Mouse (Mus musculus) lung, postnatal 0 days (tissue): ENCODE data around the gene BC048679. TPM values are rescaled to one million over a fixed set of nuclear protein-coding genes. Genes with fewer than 3 reads are reported as not detected.
A peak's percentile ranks its signal among the peaks of the same experiment; 100 is the strongest.
"Not testable (repeated sequence)": the region's sequence is repeated elsewhere in the genome, so short reads cannot be mapped to it uniquely, and the experiment has no call there.

Source experiments
- ATAC-seq: fragments of 200-750 bp; cut with Nextera tagmentation; 2 replicates; pipeline ENCODE4 v1.8.0; 2017; ENCODE audit warnings: moderate library complexity
- DNase-seq: peaks from one replicate; pipeline ENCODE4 v3.0.0-alpha.2; 2016; ENCODE audit warnings: low spot score
- H3K27ac ChIP-seq: fragments of 300-500 bp; sonication (generic); 2 replicates; pipeline ENCODE4 v1.5.1; 2014; ENCODE audit warnings: antibody characterized with exemption, mild to moderate bottlenecking, low read length, mixed read lengths
- H3K27me3 ChIP-seq: fragments of 300-500 bp; sonication (generic); replicated peaks from 2 replicates; pipeline ENCODE4 v1.6.1; 2014; ENCODE audit warnings: low read length, mixed read lengths; ENCODE audit not compliant: insufficient read depth
- H3K36me3 ChIP-seq: fragments of 300-500 bp; sonication (generic); 2 replicates; pipeline ENCODE4 v1.6.1; 2014; ENCODE audit warnings: low read length, mixed read lengths; ENCODE audit not compliant: insufficient read depth
- H3K4me1 ChIP-seq: fragments of 300-500 bp; sonication (generic); 2 replicates; pipeline ENCODE4 v1.6.1; 2014; ENCODE audit warnings: antibody characterized with exemption, low read depth, low read length, mixed read lengths; ENCODE audit not compliant: insufficient read depth
- H3K4me2 ChIP-seq: fragments of 300-500 bp; sonication (generic); replicated peaks from 2 replicates; pipeline ENCODE4 v1.6.1; 2014; ENCODE audit warnings: low read depth, mild to moderate bottlenecking, low read length, moderate library complexity, mixed read lengths
- H3K4me3 ChIP-seq: fragments of 300-500 bp; sonication (generic); 2 replicates; pipeline ENCODE4 v1.5.1; 2014; ENCODE audit warnings: low read depth, low read length
- H3K9ac ChIP-seq: fragments of 300-500 bp; sonication (generic); replicated peaks from 2 replicates; pipeline ENCODE4 v1.6.1; 2014; ENCODE audit warnings: low read depth, mild to moderate bottlenecking
- H3K9me3 ChIP-seq: fragments of 300-500 bp; sonication (generic); 2 replicates; pipeline ENCODE4 v1.6.1; 2016; ENCODE audit warnings: low read length, mixed read lengths
- CTCF ChIP-seq: IDR thresholded peaks from 2 replicates; pipeline ENCODE4 v1.5.1; 2016; ENCODE audit warnings: antibody characterized with exemption, mild to moderate bottlenecking
- EP300 ChIP-seq: IDR thresholded peaks from 2 replicates; pipeline ENCODE4 v1.6.1; 2016; ENCODE audit warnings: antibody characterized with exemption, mild to moderate bottlenecking, control low read depth
- WGBS: fragments of 180-500 bp; shearing (Covaris S2); extraction: QIAGEN DNeasy Blood & Tissue Kit; methylation state at CpG from one replicate; pipeline ENCODE4 v1.1.7; 2014; 5-methylcytosine and 5-hydroxymethylcytosine counted together
- polyA plus RNA-seq: library from polyadenylated mRNA; unstranded; fragments of >200 nt; fragmentation: Nextera tagmentation; extraction: Ambion mirVana; gene quantifications from 2 replicates; pipeline ENCODE4 v1.2.1, GENCODE M21; 2015

Gene BC048679
- polyA plus RNA-seq, 1 experiment from 2014 or later: not detected

- H3K4me2 ChIP-seq: no peak overlapping the region
- 7% methylated on average over 8 of the region's 8 CpGs for WGBS
- no peak overlapping the region for H3K9ac ChIP-seq
- H3K9me3 ChIP-seq: no peaks in the 10 kb centered on the region
- no peaks in the 10 kb centered on the region for H3K4me1 ChIP-seq
- TF ChIP-seq EP300 (no peak), CTCF (no peak)
- DNase-seq (no peak), ATAC-seq (no peak)
- H3K4me3 ChIP-seq: no peak overlapping the region
- H3K36me3 ChIP-seq: no peaks in the 10 kb centered on the region
- no peak overlapping the region for H3K27ac ChIP-seq
- H3K27me3 ChIP-seq: no peaks in the 10 kb centered on the region
These were observed 17.3 kb downstream of the BC048679 start for GRCm38 (mm10) chr7:81480800-81481199.

- Histone ChIP-seq H3K4me2 (no peak overlapping the region), H3K36me3 (no peaks in the 10 kb centered on the region), H3K4me3 (no peak overlapping the region), H3K9me3 (no peaks in the 10 kb centered on the region), H3K9ac (no peak overlapping the region), H3K27ac (no peak overlapping the region), H3K27me3 (no peaks in the 10 kb centered on the region), H3K4me1 (no peaks in the 10 kb centered on the region)
- no peak for ATAC-seq
- no peak for DNase-seq
- TF ChIP-seq EP300 (no peak), CTCF (no peak)
- WGBS: 46% methylated on average over 3 of the region's 3 CpGs
These were observed 18.5 kb downstream of the BC048679 start for GRCm38 (mm10) chr7:81479531-81480090.

GRCm38 (mm10) chr7:81478261-81478660 is 19.8 kb downstream of the BC048679 start:
- TF ChIP-seq CTCF: peak; percentile 2; the same call in 1 of the 2 replicates
- H3K9me3 ChIP-seq, H3K4me1 ChIP-seq, DNase-seq, H3K4me2 ChIP-seq, ATAC-seq, H3K27me3 ChIP-seq, H3K27ac ChIP-seq, H3K9ac ChIP-seq, H3K4me3 ChIP-seq, H3K36me3 ChIP-seq: not testable (repeated sequence)

- under 1% methylated on average over 23 of the region's 24 CpGs for WGBS
- Histone ChIP-seq H3K36me3 (no peaks in the 10 kb centered on the region), H3K9me3 (no peaks in the 10 kb centered on the region), H3K4me3 (no peak overlapping the region), H3K4me2 (no peak overlapping the region), H3K4me1 (no peaks in the 10 kb centered on the region), H3K9ac (no peak overlapping the region), H3K27ac (no peak overlapping the region), H3K27me3 (no peaks in the 10 kb centered on the region)
- DNase-seq: no peak
- no peak for ATAC-seq
- TF ChIP-seq CTCF (no peak), EP300 (no peak)
These were observed 21.2 kb downstream of the BC048679 start for GRCm38 (mm10) chr7:81476833-81477232.

GRCm38 (mm10) chr7:81475221-81475620 is 22.9 kb downstream of the BC048679 start:
- Histone ChIP-seq H3K27me3 (no peaks in the 10 kb centered on the region), H3K4me2 (no peak overlapping the region), H3K9me3 (no peaks in the 10 kb centered on the region), H3K4me3 (no peak overlapping the region), H3K9ac (no peak overlapping the region), H3K27ac (no peak overlapping the region), H3K4me1 (no peaks in the 10 kb centered on the region), H3K36me3 (no peaks in the 10 kb centered on the region)
- no peak for TF ChIP-seq CTCF
- no peak for TF ChIP-seq EP300
- DNase-seq (no peak), ATAC-seq (no peak)
- WGBS: 67% methylated on average over 3 of the region's 3 CpGs

- no peak overlapping the region for H3K9ac ChIP-seq
- 69% methylated on average over 9 of the region's 9 CpGs for WGBS
- H3K4me2 ChIP-seq: no peak overlapping the region
- TF ChIP-seq CTCF (no peak), EP300 (no peak)
- H3K4me1 ChIP-seq: no peaks in the 10 kb centered on the region
- H3K27me3 ChIP-seq: no peaks in the 10 kb centered on the region
- H3K36me3 ChIP-seq: no peaks in the 10 kb centered on the region
- no peak overlapping the region for H3K4me3 ChIP-seq
- H3K27ac ChIP-seq: no peak overlapping the region
- ATAC-seq: no peak
- no peak for DNase-seq
- H3K9me3 ChIP-seq: no peaks in the 10 kb centered on the region
These were observed 33.1 kb downstream of the BC048679 start for GRCm38 (mm10) chr7:81464906-81465450.
